Mouse (Mus musculus) bone marrow macrophage, adult 2 months (primary cell): ENCODE results near the gene Rreb1.

Source experiments
- CTCF ChIP-seq: IDR thresholded peaks from 2 replicates; pipeline ENCODE4 v1.5.1; 2012; ENCODE audit warnings: low read depth, mild to moderate bottlenecking, low read length, moderate library complexity
- POLR2A ChIP-seq: IDR thresholded peaks from 2 replicates; pipeline ENCODE4 v1.6.1; 2012; ENCODE audit warnings: mild to moderate bottlenecking, low read depth, low read length, borderline replicate concordance

- TF ChIP-seq POLR2A: no peak
- TF ChIP-seq CTCF: peak; percentile 74
Observed at GRCm38 (mm10) chr13:37946734-37947133, 168.5 kb downstream of the Rreb1 start.
